Mouse (Mus musculus) monocyte, adult 2 months (primary cell): ENCODE data around the gene Spint1.

Source experiments
- DNase-seq, 2 experiments: peaks; one replicate each; pipeline ENCODE4 v3.0.0; 2022; ENCODE audit warnings: low spot score in 2 of 2, low read depth in 1 of 2

The Spint1 gene

DNA sequence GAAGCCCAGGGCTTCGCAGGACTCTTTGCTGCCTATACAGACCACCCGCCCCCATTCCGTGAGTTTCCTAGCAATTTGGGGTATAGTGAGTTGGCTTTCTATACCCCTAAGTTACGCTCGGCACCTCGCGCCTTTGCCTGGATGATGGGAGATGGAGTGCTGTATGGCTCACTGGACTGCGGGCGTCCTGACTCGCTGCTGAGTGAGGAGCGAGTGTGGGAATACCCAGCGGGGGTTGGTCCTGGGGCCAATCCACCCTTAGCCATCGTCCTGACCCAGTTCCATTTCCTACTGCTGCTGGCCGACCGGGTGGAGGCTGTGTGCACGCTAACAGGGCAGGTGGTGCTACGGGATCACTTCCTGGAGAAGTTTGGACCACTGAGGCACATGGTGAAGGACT is 56.1 kb downstream of the Spint1 start:
- DNase-seq: no peak

GRCm38 (mm10) chr2:119293776-119294390 is 56.7 kb downstream of the Spint1 start:
- no peak for DNase-seq

GRCm38 (mm10) chr2:119294411-119294810 is 57.2 kb downstream of the Spint1 start:
- DNase-seq: no peak

DNA sequence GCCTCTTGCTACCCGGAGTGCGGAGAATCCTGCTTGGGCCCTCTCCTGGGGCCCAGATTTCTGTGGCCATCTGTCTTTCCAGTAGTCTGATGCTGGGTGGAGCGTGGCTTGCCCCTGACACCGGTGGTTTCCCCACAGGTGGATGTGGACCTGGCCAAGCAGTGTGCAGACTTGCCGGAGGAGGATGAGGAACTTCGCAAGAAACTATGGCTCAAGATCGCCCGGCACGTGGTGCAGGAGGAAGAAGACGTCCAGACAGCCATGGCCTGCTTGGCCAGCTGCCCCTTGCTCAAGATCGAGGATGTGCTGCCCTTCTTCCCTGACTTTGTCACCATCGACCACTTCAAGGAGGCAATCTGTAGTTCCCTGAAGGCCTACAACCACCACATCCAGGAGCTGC is 59.6 kb downstream of the Spint1 start:
- no peak for DNase-seq

GRCm38 (mm10) chr2:119297506-119297905 is 60.3 kb downstream of the Spint1 start:
- no peak for DNase-seq

GRCm38 (mm10) chr2:119298330-119298729 is 61.2 kb downstream of the Spint1 start:
- no peak for DNase-seq

DNA sequence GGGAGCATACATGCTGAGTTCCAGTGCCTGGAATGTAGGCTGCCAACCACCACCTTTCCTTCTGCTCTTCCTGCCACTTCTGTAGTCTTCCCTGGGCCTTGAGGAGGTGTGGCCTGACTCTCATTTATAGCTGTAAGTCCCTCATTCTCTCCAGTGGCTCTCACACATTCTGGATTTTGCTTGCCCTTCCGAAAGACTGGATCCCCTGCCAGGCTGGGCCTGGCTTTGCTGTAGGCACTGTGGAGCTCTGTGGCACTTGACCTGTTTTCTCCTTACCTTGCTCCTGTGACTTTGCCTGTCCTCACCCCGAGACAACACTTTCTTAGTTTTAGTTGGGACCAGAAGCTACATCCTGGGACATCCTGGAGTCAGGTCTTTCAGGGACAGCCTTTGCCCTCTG is 61.7 kb downstream of the Spint1 start:
- DNase-seq: no peak
